Mouse (Mus musculus) adipocyte (in vitro differentiated cells): ENCODE data around the gene Ano10.

Experiments
- DNase-seq: peaks from one replicate; pipeline ENCODE4 v3.0.0-alpha.2; 2016; ENCODE audit warnings: low spot score

Ano10 gene

DNA sequence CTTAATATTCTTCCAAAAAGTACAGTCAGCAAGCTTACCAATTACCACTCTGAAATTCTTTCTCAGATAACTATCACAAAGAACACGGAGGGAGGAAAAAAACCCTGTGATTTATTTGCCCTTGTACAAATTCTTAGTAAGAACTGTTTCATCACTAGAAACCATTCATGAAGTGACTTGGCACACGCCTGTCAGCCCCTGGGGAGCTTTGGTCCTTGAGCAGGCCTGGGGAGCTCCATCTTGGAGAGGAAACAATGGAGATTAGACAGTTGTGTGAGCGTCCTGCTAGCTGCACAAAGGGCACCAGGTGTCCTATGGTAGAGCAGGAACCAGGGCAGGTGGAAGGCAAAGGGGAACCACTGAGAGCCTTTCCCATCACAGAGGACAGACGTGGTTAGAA, 48.8 kb downstream of the Ano10 start:
- peak; percentile 27 for DNase-seq

GRCm38 (mm10) chr9:122244800-122245165, 49.4 kb downstream of the Ano10 start:
- no peak for DNase-seq

DNA sequence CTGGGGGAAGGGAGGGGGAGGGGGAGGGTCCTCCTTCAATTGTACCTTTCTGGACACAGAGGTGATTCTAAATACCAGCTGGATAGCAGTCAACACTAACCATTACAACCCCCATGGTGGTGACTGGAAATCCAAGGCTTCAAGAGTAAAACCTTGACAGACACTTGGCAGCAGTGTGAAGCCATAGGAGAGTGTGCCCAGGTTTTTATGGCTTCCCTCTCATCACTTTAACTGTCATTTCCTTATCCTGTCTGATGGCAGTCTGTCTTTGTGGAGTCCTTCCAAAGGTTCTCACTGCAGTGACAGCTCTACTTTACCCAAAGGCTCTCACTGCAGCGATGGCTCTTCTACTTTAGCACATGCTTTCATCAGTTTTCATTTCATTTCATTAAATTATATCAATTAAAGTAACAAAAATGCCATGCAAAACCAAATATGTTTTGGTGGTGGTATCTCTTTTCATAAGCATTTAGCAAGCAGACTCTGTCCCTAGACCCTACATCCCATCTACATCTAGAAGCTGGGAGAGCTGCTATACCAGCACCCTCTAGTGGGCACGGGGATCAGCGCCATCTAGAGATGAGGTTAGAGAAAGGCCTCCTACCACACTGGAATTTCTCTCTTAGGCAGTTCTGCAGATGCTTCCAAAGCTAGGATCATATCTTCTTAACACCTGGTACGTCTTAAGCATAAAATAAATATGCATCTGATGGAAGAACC, 50.0 kb downstream of the Ano10 start:
- DNase-seq = peak; percentile 69

- no peak for DNase-seq
Measured at GRCm38 (mm10) chr9:122243297-122243696, 50.9 kb downstream of the Ano10 start.

DNA sequence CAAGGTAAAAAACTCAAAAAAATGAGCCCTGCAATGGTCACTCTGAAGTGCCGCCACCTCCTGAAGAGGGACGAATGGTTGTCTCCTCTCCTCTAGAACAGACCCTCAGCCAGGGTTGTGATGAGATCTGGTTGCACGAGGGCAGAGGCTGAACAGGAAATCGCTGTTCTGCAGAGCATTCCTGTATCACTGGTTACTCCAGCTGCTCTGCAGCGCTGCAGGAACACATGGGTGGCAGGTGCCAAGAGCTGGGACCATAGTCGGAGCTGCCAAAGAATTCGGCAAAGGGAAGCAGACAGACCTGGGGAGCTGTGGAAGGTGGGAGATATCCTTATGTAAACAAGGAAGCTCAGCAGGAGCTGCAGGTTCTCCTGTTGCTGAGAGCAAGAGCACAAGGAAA, 51.4 kb downstream of the Ano10 start:
- DNase-seq = no peak

GRCm38 (mm10) chr9:122241812-122242400, 52.3 kb downstream of the Ano10 start:
- no peak for DNase-seq

DNA sequence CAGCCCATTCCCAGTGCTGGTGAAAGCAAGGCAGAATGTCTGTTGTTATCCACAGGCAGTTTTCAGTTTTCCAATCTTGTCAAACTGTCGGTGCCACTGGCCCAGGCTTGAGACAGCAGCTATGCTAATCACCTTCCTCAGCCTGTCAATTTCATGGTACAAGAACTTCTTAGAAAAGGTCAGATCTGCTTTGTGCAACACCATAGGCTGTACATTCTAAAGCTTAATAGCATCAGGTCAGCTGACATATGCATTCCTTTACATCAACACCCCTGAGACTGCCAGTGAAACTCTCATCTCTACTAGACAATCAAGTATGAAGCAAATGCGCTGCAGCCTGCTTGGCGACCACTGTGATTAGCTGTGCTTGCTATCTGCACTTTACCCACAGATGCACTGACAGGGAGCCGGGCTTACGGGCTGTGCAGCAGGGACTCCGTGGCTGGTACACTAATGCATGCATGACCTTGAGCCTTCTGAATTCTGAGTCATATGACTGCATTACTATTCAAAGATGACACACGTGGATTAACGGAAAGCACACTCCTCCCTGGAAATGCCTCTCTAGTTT, 53.5 kb downstream of the Ano10 start:
- no peak for DNase-seq

GRCm38 (mm10) chr9:122234741-122235140, 59.5 kb downstream of the Ano10 start:
- DNase-seq = no peak

- DNase-seq = no peak
Measured at GRCm38 (mm10) chr9:122233972-122234345, 60.3 kb downstream of the Ano10 start.

- no peak for DNase-seq
Measured at GRCm38 (mm10) chr9:122233316-122233971, 60.8 kb downstream of the Ano10 start.

DNA sequence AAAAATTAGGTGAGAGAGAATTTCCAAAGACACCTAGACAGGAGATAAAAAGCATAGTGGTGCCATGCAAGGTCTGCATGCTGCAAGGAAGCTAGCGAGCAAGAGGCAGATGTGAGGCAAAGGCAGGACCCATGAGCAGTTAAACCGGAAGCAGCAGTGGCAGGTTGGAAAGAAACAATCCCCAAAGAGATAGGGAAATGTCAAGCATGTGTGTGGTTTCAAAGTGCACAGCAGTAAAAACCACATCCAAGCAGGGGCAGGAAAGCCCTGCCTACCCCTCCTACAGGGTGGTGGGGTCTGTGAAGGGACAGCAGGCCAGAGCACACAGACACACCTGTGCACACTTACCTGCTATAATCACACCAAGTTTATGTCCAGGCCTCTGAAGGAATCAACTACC, 61.3 kb downstream of the Ano10 start:
- DNase-seq = no peak

DNA sequence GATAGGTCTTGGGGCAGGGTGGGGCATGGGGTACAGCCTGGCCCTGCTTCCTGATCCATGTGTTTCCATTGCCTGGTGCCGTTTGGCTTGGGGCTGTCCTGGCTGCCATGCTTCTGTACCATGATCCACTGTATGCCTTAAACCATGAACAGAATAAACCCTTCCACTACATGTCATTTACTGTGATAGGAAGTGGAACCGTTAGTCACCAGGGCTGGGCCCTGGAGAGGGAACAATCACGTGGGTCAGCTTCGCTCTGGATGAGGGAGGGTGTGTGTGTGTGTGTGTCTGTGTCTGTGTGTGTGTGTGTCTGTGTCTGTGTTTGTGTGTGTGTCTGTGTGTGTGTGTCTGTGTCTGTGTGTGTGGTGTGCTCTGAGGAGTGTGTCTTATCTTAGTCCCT, 63.5 kb downstream of the Ano10 start:
- no peak for DNase-seq

DNA sequence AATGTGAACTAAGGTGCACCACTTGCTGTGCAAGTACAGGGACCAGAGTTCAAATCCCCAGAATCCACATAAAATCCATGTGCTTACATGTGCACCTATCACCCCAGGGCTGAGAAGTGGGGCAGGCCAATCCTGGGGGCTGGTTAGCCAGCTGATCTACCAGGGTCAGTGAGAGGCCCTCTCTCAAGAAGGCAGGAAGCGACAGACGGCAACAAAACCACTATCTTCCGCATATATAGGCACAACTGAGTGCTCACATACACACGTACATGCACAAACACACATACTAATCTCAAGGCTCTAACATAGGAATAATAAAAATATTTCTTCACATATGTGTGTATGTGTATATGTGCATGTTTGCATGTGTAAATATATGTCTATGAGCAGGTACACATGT, 67.8 kb downstream of the Ano10 start:
- DNase-seq = no peak

DNA sequence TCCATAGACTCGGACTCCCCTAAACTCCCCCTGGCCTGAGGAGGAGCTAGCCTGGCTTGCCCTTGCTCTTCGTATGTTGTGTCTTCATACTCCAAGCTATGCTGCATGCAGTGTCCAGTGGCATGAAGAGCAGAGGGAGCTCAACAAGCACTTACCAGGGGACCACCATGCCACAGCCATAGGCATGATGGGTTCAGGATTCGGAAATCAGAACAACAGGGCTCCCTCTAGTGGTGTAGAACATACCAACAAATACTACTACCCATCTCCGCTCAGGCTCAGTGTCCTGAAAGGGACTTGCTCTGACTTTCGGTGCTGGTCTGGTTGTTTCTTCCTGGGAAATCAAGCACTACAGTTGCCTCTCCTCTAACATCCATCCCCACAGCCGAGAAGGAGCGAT, 68.9 kb downstream of the Ano10 start:
- DNase-seq = peak; percentile 51

GRCm38 (mm10) chr9:122223005-122223404, 71.2 kb downstream of the Ano10 start:
- no peak for DNase-seq

GRCm38 (mm10) chr9:122219934-122220333, 74.3 kb downstream of the Ano10 start:
- DNase-seq = peak; percentile 83

DNA sequence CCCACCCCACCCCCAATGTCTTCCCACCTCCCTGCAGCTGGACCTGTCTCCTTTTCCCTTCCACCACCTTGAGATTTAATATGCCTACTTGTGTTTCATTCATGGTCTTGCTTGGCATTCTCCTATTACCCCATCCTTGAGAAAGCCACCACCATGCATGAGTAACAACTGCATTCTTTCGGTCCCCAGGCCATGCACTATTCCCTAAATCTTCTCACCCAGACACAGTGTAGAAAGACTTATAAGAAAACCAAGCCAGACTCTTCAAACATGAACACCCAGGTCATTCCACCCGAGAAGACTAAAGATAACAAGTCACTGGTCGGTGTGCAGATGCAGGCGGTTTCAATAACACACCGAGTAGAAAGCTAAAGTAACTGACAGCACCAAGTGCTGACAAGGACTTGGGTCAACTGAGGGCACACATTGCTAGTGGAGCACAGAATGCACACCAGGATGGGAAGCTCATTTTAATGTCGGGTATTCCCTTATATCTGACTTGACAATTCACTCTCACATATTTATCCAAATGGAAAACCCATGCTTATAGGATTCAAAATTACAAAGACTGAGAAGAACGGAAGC, 77.2 kb downstream of the Ano10 start:
- DNase-seq = peak; percentile 7

- DNase-seq = no peak
Measured at GRCm38 (mm10) chr9:122215118-122215517, 79.1 kb downstream of the Ano10 start.

GRCm38 (mm10) chr9:122208311-122208710, 85.9 kb downstream of the Ano10 start:
- DNase-seq = no peak

DNA sequence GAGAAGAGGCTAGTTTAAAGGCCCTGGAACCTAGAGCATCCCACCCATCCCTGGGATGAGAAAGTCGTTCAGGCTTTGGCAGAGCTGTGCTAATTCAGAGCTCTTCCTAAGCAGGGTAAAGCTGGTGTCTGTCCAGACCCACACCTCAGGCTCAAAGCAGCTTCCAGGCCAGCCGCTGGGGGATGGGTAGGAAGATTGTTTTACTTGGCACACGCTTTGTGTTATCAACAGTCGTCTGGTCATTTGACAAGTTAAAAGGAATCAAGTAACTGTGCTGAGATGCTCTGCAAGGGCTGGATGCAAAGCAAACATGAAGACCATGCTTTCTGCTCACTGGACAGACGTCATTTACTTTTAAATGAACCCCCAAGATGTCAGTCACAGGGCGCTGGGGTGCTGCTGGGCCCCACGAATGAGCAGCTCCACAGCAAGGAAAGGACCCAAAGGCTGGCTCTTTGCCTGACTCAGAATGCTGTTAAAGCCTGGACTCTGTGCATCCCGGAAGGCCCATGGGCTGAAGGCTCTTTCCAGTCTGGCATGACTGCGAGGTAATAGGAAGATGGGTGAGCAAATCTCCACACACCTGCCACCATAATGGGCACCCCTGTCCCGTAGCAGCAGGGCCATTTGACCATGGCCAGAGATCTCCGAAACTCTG, 88.6 kb downstream of the Ano10 start:
- no peak for DNase-seq

DNA sequence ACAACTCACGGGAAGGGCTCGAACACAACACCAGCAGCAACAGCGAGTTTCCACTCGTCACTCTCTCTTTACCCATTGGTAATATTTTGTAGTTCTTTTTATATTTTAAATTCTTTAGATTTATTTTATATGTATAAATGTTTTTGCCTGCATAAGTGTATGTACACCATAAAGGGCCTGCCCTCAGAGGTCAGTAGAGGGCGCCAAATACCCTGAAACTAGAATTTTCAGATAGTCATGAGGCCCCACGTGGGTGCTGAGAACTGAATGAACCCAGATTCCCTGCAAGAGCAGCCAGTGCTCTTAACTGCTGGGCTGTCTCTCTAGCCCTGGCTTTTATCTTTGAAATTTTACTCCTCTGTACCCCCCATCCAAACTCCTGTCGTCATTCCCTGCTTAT, 89.7 kb downstream of the Ano10 start:
- no peak for DNase-seq

DNA sequence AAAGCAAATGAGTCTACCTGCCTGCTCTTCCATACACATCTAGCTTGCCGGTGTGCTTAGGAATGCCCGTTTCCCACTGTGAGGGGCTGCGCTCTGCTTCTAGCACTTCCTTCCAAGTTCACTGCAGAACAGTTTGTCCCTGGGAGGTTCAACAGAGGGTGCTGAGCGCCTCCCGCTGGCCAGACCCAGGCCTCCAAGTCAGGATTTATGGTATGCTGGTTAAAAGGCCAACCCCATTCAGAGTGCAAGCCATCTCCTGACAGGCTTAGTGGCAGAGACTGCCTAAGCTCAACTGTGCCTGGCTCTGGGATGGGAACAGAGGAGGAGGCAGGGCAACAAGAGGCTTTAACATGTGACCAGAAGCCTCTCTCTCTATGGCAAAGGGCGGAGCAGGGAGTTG, 95.0 kb downstream of the Ano10 start:
- peak; percentile 77 for DNase-seq
